Mouse (Mus musculus) heart, adult 2 months (tissue): Measurements from ENCODE around the gene Il9r.

ENCODE experiments used
- CTCF ChIP-seq: fragments of 200-600 bp; IDR thresholded peaks from 2 replicates; pipeline ENCODE4 v1.8.1; 2022; ENCODE audit warnings: antibody characterized with exemption, mild to moderate bottlenecking, moderate library complexity
- EP300 ChIP-seq: fragments of 200-500 bp; IDR thresholded peaks from 2 replicates; pipeline ENCODE4 v1.6.1; 2011; ENCODE audit warnings: low read depth, low read length, control low read depth; ENCODE audit not compliant: insufficient read depth
- POLR2A ChIP-seq: fragments of 200-500 bp; IDR thresholded peaks from 2 replicates; pipeline ENCODE4 v1.6.1; 2011; ENCODE audit warnings: mild to moderate bottlenecking, low read depth, low read length, control low read depth; ENCODE audit not compliant: insufficient read depth

DNA sequence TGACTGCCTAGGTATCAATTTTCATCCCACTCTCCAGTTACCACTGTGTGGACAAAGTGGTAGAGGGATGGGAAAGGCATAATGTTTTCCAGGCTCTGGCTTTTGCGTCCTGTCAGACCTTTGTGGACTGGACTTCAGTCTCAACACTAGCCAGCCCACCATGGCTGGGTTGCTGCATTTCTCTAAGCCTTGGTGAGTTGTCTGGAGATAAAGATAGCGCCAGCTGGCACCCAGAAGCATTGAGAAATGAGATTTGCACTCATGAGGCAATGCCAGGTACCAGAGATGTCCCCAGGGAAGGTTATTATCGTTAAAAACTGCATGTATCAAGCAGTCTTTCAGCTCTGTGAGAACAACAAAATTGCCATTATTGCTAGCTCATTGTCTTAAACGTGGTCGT is 57.3 kb downstream of the Il9r start:
- TF ChIP-seq CTCF: no peak
- no peak for TF ChIP-seq EP300
- TF ChIP-seq POLR2A: no peak
